8 mouse cellular contexts compared by ENCODE assay signal in the genomic region with DNA sequence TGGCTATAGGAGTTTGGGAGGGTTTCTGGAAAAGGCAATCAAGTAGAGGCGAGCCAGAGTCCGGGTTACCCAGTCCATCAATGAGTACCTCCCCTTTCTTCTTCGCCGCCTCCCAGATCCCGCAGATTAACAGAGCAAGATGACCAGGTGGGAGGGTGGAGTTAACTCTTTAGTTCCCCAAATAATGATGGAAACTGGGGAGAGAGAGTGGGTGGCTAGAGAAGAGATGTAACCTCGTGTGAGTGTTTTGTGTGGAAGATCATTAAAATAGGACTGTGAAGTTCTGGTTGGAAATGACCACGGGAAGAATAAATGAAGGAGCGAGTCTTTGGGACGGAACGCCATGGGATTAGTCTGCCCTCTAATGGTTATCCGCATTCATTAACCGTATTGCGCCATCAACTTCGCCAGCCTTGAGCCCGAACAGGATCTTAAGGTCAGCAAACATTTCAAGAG. TPM values are rescaled to one million over a fixed set of nuclear protein-coding genes. Genes with fewer than 3 reads are reported as not detected.
DNase-seq lines count a peak whose midpoint lies in the region; ATAC-seq and TF ChIP-seq lines count a peak whose summit lies in the region.

No protein-coding gene starts in this region.

- peak; percentile 51; the same call in 1 of the 2 replicates for TF ChIP-seq CTCF in embryonic fibroblast, embryonic 13.5 days (IDR thresholded peaks at IDR 0.05; ENCODE audit: borderline replicate concordance, insufficient read depth, low read length)

- under 1% methylated on average over 15 of the region's 15 CpGs for WGBS in heart, embryonic 15.5 days
- WGBS in lung, embryonic 15.5 days: under 1% methylated on average over 15 of the region's 15 CpGs

- peak overlapping the region; percentile 29 for H3K4me3 ChIP-seq in embryonic fibroblast, embryonic 13.5 days (ENCODE audit: insufficient read depth, low read length)
- H3K4me3 ChIP-seq in heart, embryonic 15.5 days: peak overlapping the region; percentile 60
- H3K4me3 ChIP-seq in lung, embryonic 15.5 days: peak overlapping the region; percentile 61

- no peaks in the 10 kb centered on the region for H3K4me1 ChIP-seq in embryonic fibroblast, embryonic 13.5 days (ENCODE audit: control insufficient read depth, insufficient read depth, low read length)
- peaks cover 30% of the 10 kb centered on the region for H3K4me1 ChIP-seq in heart, embryonic 15.5 days (replicated peaks)
- peaks cover 24% of the 10 kb centered on the region for H3K4me1 ChIP-seq in lung, embryonic 15.5 days

- H3K4me2 ChIP-seq in heart, embryonic 15.5 days: peak overlapping the region; percentile 87
- peak overlapping the region; percentile 84 for H3K4me2 ChIP-seq in lung, embryonic 15.5 days

- H3K36me3 ChIP-seq in heart, embryonic 15.5 days: no peaks in the 10 kb centered on the region
- H3K36me3 ChIP-seq in lung, embryonic 15.5 days: no peaks in the 10 kb centered on the region

- no peaks in the 10 kb centered on the region for H3K9me3 ChIP-seq in heart, embryonic 15.5 days (replicated peaks)
- no peaks in the 10 kb centered on the region for H3K9me3 ChIP-seq in lung, embryonic 15.5 days

- H3K27ac ChIP-seq in embryonic fibroblast, embryonic 13.5 days (ENCODE audit: insufficient read depth, low read length): no peak overlapping the region
- peak overlapping the region; percentile 29; the same call in 1 of the 2 replicates for H3K27ac ChIP-seq in heart, embryonic 15.5 days
- H3K27ac ChIP-seq in lung, embryonic 15.5 days: peak overlapping the region; percentile 76

- H3K27me3 ChIP-seq in heart, embryonic 15.5 days: peaks cover 25% of the 10 kb centered on the region
- H3K27me3 ChIP-seq in lung, embryonic 15.5 days: peaks cover 25% of the 10 kb centered on the region

- TF ChIP-seq POLR2A in embryonic fibroblast, embryonic 13.5 days (IDR thresholded peaks at IDR 0.05; ENCODE audit: low read depth, low read length): no peak

- peak overlapping the region; percentile 63; the same call in 1 of the 2 replicates for H3K9ac ChIP-seq in heart, embryonic 15.5 days
- peak overlapping the region; percentile 52; the same call in 1 of the 2 replicates for H3K9ac ChIP-seq in lung, embryonic 15.5 days

- DNase-seq in MEL-GATA-1-ER (ENCODE audit: extremely low read depth, low read depth): peak; percentile 54
- peak; percentile 86 for DNase-seq in brain, adult 2 months (ENCODE audit: low read depth, low spot score)
- peak; percentile 79 for DNase-seq in kidney, postnatal 14 days
- DNase-seq in ovary, postnatal 36 days (ENCODE audit: low spot score): peak; percentile 52
- no peak for DNase-seq in T-cell, adult 2 months (ENCODE audit: low spot score)

- ATAC-seq in heart, embryonic 15.5 days (replicated peaks; ENCODE audit: insufficient number of reproducible peaks, insufficient read depth, low FRiP score, low read depth): peak; percentile 27
- peak; percentile 37 for ATAC-seq in lung, embryonic 15.5 days (ENCODE audit: borderline replicate concordance, extremely low read depth, low FRiP score, low TSS enrichment)

RNA-seq across cellular contexts. Expression of a gene that starts 0.7 kb away (rescaled TPM):
- 0.18 TPM in 1 of 2 replicates, not detected in the other for polyA plus RNA-seq in embryonic fibroblast, embryonic 13.5 days (2011; ENCODE audit: insufficient read length, low read depth, missing spikeins)
- polyA plus RNA-seq in heart, embryonic 15.5 days (2015; fragmentation: Nextera tagmentation; extraction: Ambion mirVana): 10.1 and 12.5 TPM in 2 replicates
- polyA plus RNA-seq in lung, embryonic 15.5 days (2015; fragmentation: Nextera tagmentation; extraction: Ambion mirVana): 17.3 and 21.0 TPM in 2 replicates

RNA-seq across cellular contexts. Expression of a gene that starts 9.6 kb away (rescaled TPM):
- 82.1 and 97.0 TPM in 2 replicates for polyA plus RNA-seq in embryonic fibroblast, embryonic 13.5 days (2011; ENCODE audit: insufficient read length, low read depth, missing spikeins)
- polyA plus RNA-seq in heart, embryonic 15.5 days (2015; fragmentation: Nextera tagmentation; extraction: Ambion mirVana): 97.3 and 108 TPM in 2 replicates
- 208 and 219 TPM in 2 replicates for polyA plus RNA-seq in lung, embryonic 15.5 days (2015; fragmentation: Nextera tagmentation; extraction: Ambion mirVana)

RNA-seq across cellular contexts. Expression of a gene that starts 24.5 kb away (rescaled TPM):
- polyA plus RNA-seq in embryonic fibroblast, embryonic 13.5 days (2011; ENCODE audit: insufficient read length, low read depth, missing spikeins): 87.6 and 102 TPM in 2 replicates
- polyA plus RNA-seq in heart, embryonic 15.5 days (2015; fragmentation: Nextera tagmentation; extraction: Ambion mirVana): 71.5 and 75.1 TPM in 2 replicates
- 77.3 and 85.6 TPM in 2 replicates for polyA plus RNA-seq in lung, embryonic 15.5 days (2015; fragmentation: Nextera tagmentation; extraction: Ambion mirVana)

RNA-seq across cellular contexts. Expression of a gene that starts 32.9 kb away (rescaled TPM):
- 39.5 and 40.0 TPM in 2 replicates for polyA plus RNA-seq in embryonic fibroblast, embryonic 13.5 days (2011; ENCODE audit: insufficient read length, low read depth, missing spikeins)
- 16.7 and 22.6 TPM in 2 replicates for polyA plus RNA-seq in heart, embryonic 15.5 days (2015; fragmentation: Nextera tagmentation; extraction: Ambion mirVana)
- 30.8 and 33.3 TPM in 2 replicates for polyA plus RNA-seq in lung, embryonic 15.5 days (2015; fragmentation: Nextera tagmentation; extraction: Ambion mirVana)

RNA-seq across cellular contexts. Expression of a gene that starts 43.0 kb away (rescaled TPM):
- polyA plus RNA-seq in embryonic fibroblast, embryonic 13.5 days (2011; ENCODE audit: insufficient read length, low read depth, missing spikeins): 92.9 and 111 TPM in 2 replicates
- 90.9 and 98.3 TPM in 2 replicates for polyA plus RNA-seq in heart, embryonic 15.5 days (2015; fragmentation: Nextera tagmentation; extraction: Ambion mirVana)
- polyA plus RNA-seq in lung, embryonic 15.5 days (2015; fragmentation: Nextera tagmentation; extraction: Ambion mirVana): 154 TPM in 2 replicates
